Mouse (Mus musculus): ENCODE data around the gene Mical1.

Gene Mical1

DNA sequence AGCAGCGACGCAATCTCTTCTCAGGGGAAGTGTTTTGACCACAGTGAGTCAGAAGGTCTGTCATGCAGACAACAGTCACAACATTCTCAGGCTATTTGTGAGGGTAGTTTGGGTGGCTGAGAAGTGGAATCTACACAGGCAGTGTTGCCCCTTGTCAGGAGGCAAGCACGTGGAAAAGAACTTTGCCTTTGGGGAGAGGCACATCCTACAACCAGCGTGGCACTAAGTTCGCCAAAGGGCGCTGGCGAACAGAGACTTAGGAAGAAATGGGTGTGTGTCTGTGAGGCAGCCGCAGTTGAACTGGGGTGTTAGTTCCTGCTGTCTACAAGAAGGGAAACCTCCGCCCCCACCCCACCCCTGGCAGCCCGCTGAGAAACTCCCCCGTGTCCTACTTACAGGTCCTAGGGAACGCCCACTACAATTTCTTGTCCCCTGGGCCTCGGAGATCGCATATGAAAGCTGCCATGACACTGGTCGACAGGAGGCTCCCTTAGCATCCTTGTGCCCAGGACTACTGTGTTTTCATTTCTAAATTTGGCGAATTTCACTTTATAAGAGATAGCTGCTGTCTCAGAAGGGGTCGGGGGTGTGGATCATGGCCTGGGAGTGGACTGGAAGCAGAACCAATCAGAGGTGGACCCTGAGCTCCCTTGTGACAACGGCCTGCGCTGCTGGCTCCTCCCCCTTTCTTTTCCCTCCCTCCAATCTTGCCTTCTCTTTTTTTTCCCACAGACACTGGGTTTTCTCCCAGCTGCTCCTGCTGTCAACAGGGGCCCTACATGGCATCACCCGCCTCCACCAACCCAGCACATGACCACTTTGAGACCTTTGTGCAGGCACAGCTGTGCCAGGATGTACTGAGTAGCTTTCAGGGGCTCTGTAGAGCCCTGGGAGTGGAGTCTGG is 1.4 kb downstream of the Mical1 start:
- peak; percentile 79 for DNase-seq

DNA sequence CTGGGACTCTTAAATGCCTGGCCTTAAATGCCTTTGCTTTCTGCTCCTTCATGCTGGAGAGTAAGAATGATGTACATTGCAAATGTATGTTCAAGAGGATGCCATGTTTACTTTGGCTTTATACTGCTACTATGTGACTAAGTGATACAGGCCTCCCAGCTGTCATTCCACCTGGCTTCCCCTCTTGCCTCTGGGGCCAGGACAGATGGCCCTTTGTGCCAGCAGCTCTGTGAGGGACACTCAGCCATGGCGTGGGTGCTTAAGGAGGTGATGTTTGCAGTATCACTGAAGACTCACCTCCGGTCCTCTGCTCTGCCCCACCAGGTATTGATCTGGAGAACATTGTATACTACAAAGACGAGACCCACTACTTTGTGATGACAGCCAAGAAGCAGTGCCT is 3.8 kb downstream of the Mical1 start:
- DNase-seq, result no peak

DNA sequence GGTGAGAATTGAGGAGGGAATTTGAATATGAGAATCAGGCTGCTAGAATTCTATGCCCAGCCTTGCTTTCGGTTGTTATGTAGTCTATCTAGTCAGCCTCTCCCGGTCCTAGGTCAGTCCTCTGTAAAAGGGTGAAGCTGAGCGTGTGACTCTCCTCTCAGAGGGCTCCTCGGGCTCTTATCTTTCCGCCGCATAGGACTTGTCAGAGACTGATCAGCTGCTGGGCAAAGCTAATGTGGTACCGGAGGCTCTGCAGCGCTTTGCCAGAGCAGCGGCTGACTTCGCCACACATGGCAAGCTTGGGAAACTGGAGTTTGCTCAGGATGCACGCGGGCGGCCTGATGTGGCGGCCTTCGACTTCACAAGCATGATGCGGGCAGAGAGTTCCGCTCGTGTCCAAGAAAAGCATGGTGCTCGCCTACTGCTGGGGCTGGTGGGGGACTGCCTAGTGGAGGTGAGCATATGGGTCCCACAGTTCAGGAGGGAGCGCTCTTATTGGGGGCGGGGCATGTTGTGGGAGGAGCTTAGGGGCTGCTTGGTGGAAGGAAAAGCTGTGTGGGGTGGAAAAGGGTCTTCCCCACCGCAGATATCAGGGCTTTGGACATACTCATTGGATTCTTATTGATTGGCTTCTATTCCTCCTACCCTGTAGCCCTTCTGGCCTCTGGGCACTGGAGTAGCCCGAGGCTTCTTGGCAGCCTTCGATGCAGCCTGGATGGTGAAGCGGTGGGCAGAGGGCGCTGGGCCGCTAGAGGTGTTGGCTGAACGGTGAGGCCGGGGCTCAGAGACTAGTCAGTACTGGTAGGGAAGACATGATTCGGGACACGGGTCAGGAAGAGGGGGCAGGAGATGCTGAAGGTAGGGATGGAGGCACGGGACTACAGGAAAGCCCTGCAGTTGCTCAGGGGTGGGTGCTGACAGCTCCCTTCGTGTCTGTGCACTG is 5.1 kb downstream of the Mical1 start:
- no peak for DNase-seq

DNA sequence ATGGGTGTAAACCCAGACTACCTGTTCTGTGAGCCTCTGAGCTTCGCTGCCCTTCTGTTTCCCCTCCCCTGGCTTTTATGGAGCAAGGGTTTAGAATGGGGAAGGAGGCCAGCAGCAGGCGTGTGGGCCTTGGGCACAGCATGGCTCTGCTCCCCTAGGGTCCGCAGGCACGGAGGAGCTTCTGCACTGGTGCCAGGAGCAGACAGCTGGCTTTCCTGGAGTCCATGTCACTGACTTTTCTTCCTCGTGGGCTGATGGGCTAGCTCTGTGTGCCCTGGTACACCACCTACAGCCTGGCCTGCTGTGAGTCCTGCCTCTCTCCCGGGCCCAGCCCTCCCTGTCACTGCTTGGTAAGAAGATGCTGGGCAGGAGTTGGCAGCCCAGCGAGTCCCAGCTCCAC is 6.3 kb downstream of the Mical1 start:
- DNase-seq, result no peak

DNA sequence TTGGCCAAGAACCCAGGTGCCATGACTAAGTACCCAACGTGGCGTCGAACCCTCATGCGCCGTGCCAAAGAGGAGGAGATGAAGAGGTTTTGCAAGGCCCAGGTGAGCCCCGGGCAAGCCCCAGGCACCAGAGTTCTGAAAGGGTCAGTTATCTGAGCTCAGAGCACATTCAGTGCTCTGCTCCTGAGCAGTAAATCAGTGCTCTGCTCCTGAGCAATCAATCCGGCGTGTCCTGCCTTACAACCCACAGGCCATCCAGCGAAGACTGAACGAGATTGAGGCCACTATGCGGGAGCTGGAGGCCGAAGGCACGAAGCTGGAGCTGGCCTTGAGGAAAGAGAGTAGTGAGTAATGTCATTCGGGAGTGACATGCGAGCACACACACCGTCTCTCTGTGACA is 9.7 kb downstream of the Mical1 start:
- DNase-seq, result no peak

DNA sequence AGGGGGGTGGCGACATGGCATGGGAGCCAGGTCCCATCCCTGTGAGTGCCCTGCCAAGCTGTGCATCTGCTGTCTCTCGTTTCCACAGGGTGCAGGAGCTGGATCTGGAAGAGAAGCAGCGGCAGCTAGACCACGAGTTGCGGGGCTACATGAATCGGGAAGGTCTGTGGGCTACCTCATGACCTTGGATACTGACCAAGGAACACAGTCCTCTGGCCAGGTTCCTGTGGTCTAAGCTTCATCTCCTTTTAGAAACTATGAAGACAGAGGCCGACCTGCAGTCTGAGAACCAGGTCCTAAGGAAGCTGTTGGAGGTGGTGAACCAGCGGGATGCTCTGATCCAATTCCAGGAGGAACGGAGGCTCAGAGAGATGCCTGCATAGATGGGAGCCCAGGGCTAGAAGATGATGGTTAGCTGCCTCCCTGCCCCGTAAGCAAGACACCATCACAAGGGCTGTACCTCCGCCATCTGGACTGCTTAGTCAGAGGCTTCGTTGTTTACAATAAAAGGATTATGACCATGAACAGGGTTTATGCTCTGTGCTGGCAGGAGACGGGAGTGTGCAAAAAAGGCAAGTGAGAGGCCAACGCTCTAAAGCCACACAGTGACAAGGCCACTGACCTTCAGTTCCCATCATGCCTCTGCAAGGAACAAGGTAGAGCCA is 10.5 kb downstream of the Mical1 start:
- DNase-seq, result no peak

DNA sequence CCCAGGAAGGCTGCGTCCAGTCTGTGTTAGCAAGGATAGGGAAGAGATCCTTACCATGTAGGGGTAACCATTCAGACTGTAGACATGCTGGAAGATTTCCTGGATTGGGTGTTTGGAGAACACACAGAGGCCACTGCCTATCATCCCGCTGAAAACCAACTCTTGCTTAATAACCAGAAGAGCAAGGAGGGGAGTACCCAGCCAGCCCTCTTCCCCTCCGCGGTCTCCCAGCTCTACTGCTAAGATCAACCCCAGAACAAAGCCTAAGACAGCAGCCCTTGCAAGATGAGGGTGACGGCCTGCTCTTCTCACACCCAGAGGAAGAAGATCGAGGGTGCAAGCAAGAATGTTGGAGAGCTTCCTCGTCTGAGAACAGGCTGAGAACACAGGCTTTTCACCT is 12.8 kb downstream of the Mical1 start:
- DNase-seq, result no peak

DNA sequence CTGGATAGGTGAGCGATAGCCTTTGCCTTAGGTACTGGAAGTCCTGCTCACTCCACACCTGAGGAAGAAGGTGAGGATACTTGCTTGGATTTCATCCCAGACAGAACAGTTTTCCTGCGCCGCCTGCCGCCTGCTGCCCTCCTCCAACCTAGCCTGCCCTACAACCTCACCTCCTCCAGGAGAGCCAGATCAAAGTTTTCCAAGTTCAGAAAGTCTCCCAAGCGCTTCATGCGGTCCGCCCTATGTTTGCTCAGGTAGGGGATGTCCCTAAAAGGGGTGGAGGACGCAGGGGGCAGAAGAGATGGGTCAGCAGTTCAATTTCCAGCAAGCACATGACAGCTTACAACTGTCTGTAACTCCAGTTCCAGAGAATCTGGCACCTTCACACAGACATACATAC is 13.2 kb downstream of the Mical1 start:
- no peak for DNase-seq

DNA sequence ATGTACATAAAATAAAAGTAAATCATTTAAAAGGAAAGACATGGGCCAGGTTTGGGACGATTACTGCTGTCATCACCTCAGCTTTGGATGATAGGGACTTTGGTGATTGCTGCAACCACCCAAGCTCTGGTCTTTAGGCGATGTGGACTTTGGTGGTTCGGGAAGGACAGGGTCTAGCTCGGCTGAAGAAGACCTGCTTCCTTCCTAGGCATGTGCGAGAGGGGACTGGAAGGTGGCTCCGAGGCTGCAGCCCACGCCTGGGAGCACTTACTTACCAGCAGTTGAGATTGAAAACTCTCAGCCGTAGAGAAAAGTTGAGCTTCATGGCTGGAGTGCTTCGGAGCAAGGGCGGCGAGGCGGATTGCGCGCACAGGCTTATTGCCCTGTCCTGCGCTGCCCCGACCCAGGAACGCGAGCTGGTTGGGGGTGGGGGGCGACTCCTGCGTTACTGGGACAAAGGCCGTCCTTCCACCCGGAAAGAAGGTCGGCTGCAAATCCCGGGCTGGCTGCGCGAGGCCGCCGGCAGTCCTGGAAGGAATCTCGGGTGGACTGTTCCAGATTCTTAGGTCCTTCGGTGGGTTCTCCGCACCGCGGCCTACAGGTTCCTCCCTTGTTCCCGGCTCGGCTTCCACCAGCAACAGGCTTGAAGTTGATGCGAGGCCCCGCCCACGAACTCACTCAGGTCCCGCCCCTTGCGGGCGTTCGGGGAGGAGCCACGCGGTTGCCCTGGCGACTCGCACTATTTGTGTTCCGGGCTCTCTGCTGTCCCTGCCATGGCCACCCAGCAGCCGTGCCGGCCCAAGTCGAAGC is 13.8 kb downstream of the Mical1 start, which contains the start of the genes Smpd2 and Ppil6:
Gene Smpd2, minus strand, starts transcription at position 662 of the 810 bp plus-strand sequence.
Gene Ppil6, plus strand, starts transcription at position 732 of the 810 bp plus-strand sequence.
- peak; percentile 96 for DNase-seq

DNA sequence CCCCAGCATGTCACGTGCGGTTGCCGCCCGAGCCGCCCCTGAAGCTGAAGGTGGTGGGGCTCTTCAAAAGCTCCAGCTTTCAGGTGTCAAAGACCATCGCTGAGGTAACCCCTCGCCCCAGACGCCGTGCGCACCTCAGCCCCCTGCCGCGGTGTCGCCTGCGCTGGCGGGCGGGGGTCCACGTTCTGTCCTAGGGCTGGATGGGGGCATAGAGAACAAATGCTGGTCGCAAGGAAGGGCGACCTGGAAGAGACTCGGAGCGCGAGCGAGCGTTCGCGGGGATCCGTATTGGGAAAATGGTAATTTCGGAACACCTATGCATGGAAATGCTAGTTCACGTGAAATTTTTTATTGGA is 14.4 kb downstream of the Mical1 start:
- DNase-seq, result no peak

DNA sequence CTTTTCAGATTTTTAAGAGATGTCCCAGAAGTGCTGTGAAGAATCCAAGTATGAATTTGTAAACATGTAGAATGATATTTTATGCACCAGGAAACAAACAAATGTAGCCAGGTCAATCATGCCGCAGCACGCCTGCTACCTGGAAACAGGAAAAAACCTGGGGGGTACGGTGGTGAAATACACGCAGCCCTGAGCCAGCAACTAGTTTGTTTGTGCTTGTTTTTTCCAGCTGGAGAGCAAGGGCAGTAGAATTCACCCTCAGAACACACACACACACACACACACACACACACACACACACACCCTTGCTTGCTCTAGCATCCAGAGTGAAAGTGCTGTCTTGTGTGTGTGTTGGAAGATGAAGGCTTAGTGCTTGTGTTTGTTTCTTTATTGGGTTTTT is 15.0 kb downstream of the Mical1 start:
- DNase-seq, result no peak

DNA sequence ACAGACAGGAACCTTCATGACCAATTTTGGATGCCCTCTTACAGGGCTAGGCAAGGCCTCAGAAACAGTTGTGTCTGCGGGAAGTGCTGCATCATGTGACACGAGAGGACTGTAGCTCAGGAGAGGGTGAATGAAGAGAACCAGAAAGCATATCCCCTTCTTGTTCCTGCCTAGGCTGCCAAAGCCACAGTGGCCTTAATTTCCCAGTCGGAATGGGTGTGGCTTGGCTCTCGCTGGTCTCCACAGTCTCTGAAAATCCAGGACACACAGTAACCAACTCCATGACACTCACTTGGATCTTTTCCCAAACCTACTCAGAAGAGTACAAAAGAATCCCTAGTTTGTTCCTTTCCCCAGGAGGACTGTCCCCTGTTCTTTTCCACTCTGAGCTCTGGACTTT is 24.8 kb downstream of the Mical1 start:
- no peak for DNase-seq

DNA sequence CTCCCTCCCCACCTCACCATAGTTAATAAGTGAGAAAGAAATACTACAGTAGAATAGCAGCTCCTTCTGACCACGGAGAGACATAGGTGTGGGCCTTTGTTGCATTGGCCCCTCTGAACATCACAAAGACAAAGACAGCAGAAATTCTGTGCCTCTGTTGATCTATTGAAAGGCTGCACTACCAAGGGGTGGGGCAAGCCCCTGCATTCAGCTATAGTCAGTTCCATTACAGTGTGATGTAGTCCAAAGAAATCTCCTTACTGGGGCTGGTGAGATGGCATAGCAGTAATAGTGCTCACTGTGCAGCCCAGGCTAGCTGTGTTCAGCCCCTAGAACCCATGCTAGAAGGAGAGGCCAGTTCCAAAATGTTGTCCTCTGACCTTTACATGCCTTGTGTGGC is 28.9 kb downstream of the Mical1 start:
- no peak for DNase-seq

DNA sequence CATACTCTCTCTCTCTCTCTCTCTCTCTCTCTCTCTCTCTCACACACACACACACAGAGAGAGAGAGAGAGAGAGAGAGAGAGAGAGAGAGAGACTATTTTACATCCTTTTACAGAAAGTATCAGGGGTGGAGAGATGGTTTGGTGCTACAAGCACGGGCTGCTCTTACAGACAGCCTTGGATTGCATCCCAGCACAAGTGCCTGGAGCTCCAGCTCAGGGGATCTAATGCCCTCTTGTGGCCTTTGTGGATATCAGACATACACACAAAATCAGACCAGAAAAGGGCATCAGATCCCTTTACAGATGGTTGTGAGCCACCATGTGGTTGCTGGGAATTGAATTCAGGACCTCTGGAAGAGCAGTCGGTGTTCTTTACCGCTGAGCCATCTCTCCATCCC is 29.3 kb downstream of the Mical1 start:
- peak; percentile 73 for DNase-seq

DNA sequence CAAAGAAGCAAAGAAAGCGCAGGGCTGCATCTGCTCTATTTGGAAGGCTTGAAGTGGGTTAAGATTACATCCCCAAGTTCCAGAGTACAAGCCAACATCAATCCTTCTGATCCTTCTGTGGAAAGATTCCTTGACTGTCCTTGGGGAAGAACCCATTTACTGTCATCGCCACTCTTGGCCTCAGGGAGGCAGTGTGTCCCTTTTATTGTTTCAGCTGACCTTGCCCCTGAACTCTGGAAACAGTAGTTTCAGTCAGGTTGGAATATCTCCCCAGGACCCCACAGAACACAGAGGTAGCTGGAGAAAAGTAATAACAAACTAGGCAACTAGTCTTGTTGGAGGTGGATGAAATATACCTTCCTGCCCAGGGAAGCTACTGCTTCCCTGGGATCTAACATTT is 33.0 kb downstream of the Mical1 start:
- DNase-seq, result peak; percentile 49

DNA sequence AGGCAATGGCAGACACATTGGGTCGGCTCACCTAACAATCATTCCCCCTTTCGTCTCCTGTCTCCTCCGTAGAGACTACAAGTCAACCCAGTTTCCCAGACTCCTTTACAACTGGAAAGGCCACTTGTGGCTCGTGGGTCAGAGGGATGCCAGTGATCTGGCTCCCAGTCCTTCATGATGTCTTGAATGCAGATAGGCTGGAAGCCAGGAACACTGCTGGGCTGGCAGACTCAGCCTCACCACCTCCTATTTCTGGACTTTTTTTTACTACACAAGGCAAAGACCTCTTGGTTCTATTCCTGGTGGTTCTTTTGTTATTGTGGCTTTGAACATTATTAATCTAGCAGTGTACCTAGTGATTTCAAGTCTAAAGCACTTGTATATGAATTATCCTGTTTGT is 38.2 kb downstream of the Mical1 start:
- DNase-seq, result no peak

DNA sequence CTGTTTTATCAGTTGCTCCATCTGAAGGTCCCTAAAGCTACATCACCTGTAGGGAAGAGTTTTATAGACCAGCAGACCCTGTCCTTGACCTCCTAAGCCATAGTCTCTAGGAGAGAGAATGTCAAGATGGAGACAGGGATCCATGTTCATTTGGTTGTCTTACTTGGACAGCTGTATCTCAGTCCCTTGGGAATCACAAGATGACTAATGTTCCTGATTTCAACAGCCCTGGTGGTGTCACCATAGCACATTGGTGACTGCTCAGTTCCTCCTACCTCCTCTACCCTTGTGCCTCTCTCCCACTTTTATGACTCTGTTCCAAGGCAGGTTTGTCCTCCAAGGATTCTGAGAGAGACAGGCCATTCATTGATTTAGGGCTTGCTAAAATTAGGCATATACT is 38.8 kb downstream of the Mical1 start:
- DNase-seq, result no peak

DNA sequence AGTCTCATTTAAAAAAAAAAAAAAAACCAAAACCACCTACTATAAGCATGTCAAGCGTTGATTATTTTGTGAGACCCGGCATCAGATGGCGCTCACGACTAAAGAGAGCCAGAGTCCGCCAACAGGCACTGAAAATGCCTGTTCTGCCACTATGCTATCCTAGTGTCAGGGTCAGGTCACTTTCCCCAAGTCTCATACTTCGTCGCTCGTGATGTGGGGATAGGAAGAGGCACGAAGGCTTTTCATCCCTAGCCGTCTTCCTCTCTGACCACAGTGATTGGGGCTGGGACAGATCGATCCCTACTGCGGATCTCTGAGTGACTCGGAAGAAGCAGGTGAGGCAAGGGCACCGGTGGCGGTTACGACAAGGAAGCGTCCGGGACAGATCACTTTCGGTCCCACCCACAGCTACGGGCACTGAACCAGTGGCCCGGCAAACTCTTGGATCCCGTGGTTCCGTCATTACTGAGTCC is 42.4 kb downstream of the Mical1 start:
- DNase-seq, result peak; percentile 90

DNA sequence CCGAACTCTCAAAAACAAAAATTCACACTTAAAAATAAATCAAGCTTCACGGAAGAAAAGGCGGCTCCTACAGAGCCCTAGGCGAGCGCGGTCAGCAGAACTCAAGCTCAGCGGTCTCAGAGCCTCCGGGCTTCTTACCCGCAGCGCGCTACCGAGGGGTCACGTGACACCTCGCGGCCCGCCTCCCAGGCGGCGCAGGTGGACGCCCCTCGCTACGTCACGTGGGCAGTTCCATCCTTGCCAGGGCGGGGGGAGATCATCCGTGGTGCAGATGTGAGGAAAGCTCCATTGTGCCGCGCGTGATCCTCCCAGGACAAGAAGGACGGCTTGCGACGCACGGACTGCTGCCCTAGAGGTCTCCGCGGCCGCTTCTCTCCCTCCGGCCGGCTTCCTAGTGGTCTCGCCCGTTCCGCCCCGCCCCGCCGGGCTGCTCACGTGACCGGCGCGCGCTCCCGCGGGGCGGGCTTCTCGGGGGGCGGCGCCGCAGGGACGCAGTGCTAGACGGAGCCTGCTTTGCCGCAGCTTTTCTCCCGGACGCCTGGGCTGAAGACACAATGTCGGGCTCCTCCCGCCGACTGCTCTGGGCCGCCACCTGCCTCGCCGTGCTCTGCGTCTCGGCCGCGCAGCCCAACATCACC is 43.0 kb downstream of the Mical1 start, which contains the start of gene Cd164:
Gene Cd164, plus strand, starts transcription at position 434 of the 638 bp plus-strand sequence.
- DNase-seq, result peak; percentile 94

DNA sequence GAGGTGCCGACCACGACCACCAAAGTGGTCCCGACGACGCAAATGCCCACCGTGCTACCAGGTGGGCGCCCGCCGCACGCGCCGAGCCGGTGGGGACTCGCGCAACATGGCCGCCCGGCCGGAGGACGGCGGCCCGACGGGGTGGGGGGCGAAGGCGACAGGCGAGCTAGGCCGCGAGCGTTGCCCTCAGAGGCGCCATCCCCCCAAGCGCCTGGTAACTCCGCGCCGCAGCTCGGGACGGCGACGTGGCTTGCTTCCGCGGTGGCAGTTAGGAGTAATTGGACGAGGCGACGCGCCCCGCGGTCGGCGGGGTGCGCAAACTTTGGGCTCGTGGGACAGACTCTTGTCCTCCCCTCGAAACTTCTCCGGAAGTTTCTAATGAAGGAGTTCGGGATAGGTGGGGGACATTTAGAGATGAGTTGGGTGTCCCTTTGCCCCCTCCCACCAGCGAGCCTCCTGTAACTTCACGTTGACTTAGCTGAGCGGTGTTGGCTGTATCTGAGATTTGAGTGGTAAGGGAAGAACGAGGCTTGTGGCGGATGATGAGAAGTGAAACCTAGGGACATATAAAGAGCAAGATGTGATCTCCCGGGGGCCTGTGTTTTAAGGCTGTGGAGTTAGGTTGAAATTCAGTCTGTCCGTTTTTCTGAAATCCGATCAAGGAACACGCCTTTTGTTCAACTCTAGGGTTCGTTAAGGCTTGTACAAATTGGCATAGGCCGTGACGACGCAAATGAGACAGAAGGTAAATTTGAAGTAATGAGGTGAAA is 43.7 kb downstream of the Mical1 start:
- DNase-seq, result peak; percentile 73

DNA sequence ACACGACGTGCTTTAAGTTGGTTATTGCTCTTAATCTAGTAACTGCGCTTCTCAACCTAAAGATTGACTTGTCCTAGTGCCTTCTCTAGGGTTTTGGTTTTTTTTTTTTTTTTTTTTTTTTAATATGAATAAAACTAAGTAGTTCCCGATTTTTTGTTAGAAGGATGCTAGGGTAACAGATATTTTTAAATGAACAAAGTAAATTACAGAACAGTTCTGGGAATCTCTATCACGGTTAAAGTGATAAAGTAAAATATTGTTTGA is 44.2 kb downstream of the Mical1 start:
- DNase-seq, result no peak

Measured in thymus, postnatal 14 days (tissue).